Mouse (Mus musculus): ENCODE results near the gene Ostf1. TPM values are rescaled to one million over a fixed set of nuclear protein-coding genes. Genes with fewer than 3 reads are reported as not detected.

The Ostf1 gene
- 7.2 TPM for polyA plus RNA-seq (2014; fragmentation: Illumina TruSeq; extraction: RNeasy Lipid Tissue Mini Kit (QIAGEN cat#74804); ENCODE audit: low read depth, low replicate concordance)

GRCm38 (mm10) chr19:18631644-18632219 lies at the start of gene Ostf1, which contains the start of gene Nmrk1:
Gene Ostf1 (minus strand): TSS chr19:18631823.
Gene Nmrk1 (plus strand): TSS chr19:18631950.

GRCm38 (mm10) chr19:18670608-18671007 lies 39.0 kb upstream of the Ostf1 start, which contains the start of gene Carnmt1:
Gene Carnmt1 (plus strand): TSS chr19:18670764.

Other genes with a start within 250 kb of the Ostf1 start
- 6.9 TPM for gene Nmrk1, start 127 bp upstream of the Ostf1 start, polyA plus RNA-seq (2014; fragmentation: Illumina TruSeq; extraction: RNeasy Lipid Tissue Mini Kit (QIAGEN cat#74804); ENCODE audit: low read depth, low replicate concordance)
- 99.0 TPM for gene Carnmt1, start 38.9 kb upstream of the Ostf1 start, polyA plus RNA-seq (2014; fragmentation: Illumina TruSeq; extraction: RNeasy Lipid Tissue Mini Kit (QIAGEN cat#74804); ENCODE audit: low read depth, low replicate concordance)
- 193 TPM for gene D030056L22Rik, start 81.4 kb upstream of the Ostf1 start, polyA plus RNA-seq (2014; fragmentation: Illumina TruSeq; extraction: RNeasy Lipid Tissue Mini Kit (QIAGEN cat#74804); ENCODE audit: low read depth, low replicate concordance)
- gene Trpm6, start 118.2 kb upstream of the Ostf1 start, polyA plus RNA-seq (2014; fragmentation: Illumina TruSeq; extraction: RNeasy Lipid Tissue Mini Kit (QIAGEN cat#74804); ENCODE audit: low read depth, low replicate concordance): 30.5 TPM